Mouse (Mus musculus) heart, postnatal 0 days (tissue): ENCODE measurements around the gene Krt18. TPM values are rescaled to one million over a fixed set of nuclear protein-coding genes. Genes with fewer than 3 reads are reported as not detected.

Source experiments
- ATAC-seq: fragments of 200-750 bp; cut with Nextera tagmentation; 2 replicates; pipeline ENCODE4 v1.8.0; 2017; ENCODE audit warnings: low read depth, moderate number of reproducible peaks, moderate library complexity; ENCODE audit not compliant: insufficient read depth
- DNase-seq: peaks from one replicate; pipeline ENCODE4 v3.0.0-alpha.2; 2016; ENCODE audit warnings: low spot score
- H3K27ac ChIP-seq: fragments of 300-500 bp; sonication (generic); 2 replicates; pipeline ENCODE4 v1.5.1; 2014; ENCODE audit warnings: low read depth, mild to moderate bottlenecking
- H3K27me3 ChIP-seq: fragments of 300-500 bp; sonication (generic); 2 replicates; pipeline ENCODE4 v1.6.1; 2014; ENCODE audit warnings: low read length, mixed read lengths; ENCODE audit not compliant: control insufficient read depth, insufficient read depth
- H3K36me3 ChIP-seq: fragments of 300-500 bp; sonication (generic); replicated peaks from 2 replicates; pipeline ENCODE4 v1.6.1; 2014; ENCODE audit warnings: low read length, mixed read lengths; ENCODE audit not compliant: control insufficient read depth, insufficient read depth
- H3K4me1 ChIP-seq: fragments of 300-500 bp; sonication (generic); 2 replicates; pipeline ENCODE4 v1.6.1; 2014; ENCODE audit warnings: antibody characterized with exemption; ENCODE audit not compliant: control insufficient read depth, insufficient read depth
- H3K4me2 ChIP-seq: fragments of 300-500 bp; sonication (generic); 2 replicates; pipeline ENCODE4 v1.6.1; 2014; ENCODE audit warnings: low read depth, mild to moderate bottlenecking, low read length, moderate library complexity
- H3K4me3 ChIP-seq: fragments of 300-500 bp; sonication (generic); 2 replicates; pipeline ENCODE4 v1.5.1; 2014; ENCODE audit warnings: low read depth, low read length
- H3K9ac ChIP-seq: fragments of 300-500 bp; sonication (generic); replicated peaks from 2 replicates; pipeline ENCODE4 v1.6.1; 2014; ENCODE audit warnings: low read depth, low read length, mixed read lengths
- H3K9me3 ChIP-seq: fragments of 300-500 bp; sonication (generic); replicated peaks from 2 replicates; pipeline ENCODE4 v1.6.1; 2016; ENCODE audit warnings: low read length; ENCODE audit not compliant: control insufficient read depth
- CTCF ChIP-seq: IDR thresholded peaks from 2 replicates; pipeline ENCODE4 v1.5.1; 2016; ENCODE audit warnings: antibody characterized with exemption, control low read depth, low read depth
- EP300 ChIP-seq: IDR thresholded peaks from 2 replicates; pipeline ENCODE4 v1.6.1; 2016; ENCODE audit warnings: antibody characterized with exemption, low read depth
- WGBS: fragments of 180-500 bp; shearing (Covaris S2); extraction: QIAGEN DNeasy Blood & Tissue Kit; methylation state at CpG from one replicate; pipeline ENCODE4 v1.1.7; 2014; 5-methylcytosine and 5-hydroxymethylcytosine counted together
- polyA plus RNA-seq: library from polyadenylated mRNA; unstranded; fragments of >200 nt; fragmentation: Nextera tagmentation; extraction: Ambion mirVana; gene quantifications from 2 replicates; pipeline ENCODE4 v1.2.1, GENCODE M21; 2015
- total RNA-seq: library from RNA; depleted of rRNA; stranded (reverse); fragments of >200 nt; gene quantifications from 2 replicates; pipeline ENCODE4 v1.2.3, GENCODE M21; 2014; ENCODE audit warnings: low replicate concordance

Gene Krt18
- total and polyA plus RNA-seq, 2 experiments from 2014 or later, result 15.3 to 75.9 TPM

DNA sequence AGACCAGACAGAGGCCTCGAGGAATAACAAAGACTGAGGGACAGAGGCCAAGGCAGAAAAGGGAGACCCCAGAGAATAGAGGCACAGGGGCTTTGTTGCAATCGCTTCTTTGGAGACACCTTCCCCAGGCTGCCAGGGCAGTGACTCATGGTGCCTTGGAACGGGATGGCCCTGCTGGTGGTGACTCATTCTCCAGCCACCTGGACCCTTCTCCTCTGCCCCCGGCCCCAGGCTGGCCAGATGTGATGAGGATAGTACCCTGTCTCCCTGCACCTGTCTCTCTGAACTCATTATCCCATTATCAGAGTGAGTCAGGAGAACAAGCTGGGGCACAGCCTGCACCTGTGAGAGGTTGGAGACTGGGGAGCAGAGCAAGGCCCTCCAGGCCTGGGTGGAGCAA lies 22.7 kb upstream of the Krt18 start:
- no peak for ATAC-seq
- DNase-seq, result no peak
- Histone ChIP-seq H3K27ac (no peak overlapping the region), H3K9me3 (no peaks in the 10 kb centered on the region), H3K27me3 (peaks cover 38% of the 10 kb centered on the region; the same call in 1 of the 2 replicates), H3K4me2 (no peak overlapping the region), H3K4me3 (no peak overlapping the region), H3K4me1 (peaks cover 4% of the 10 kb centered on the region), H3K36me3 (no peaks in the 10 kb centered on the region), H3K9ac (no peak overlapping the region)
- TF ChIP-seq CTCF, result no peak
- no peak for TF ChIP-seq EP300
- 58% methylated on average over 4 of the region's 4 CpGs for WGBS

- WGBS, result 44% methylated on average over 11 of the region's 11 CpGs
- Histone ChIP-seq H3K4me3 (no peak overlapping the region), H3K9me3 (no peaks in the 10 kb centered on the region), H3K4me1 (peaks cover 4% of the 10 kb centered on the region), H3K27me3 (peaks cover 38% of the 10 kb centered on the region; the same call in 1 of the 2 replicates), H3K27ac (no peak overlapping the region), H3K9ac (no peak overlapping the region), H3K4me2 (no peak overlapping the region), H3K36me3 (no peaks in the 10 kb centered on the region)
- ATAC-seq (no peak), DNase-seq (no peak)
- TF ChIP-seq CTCF (no peak), EP300 (no peak)
These were observed 21.7 kb upstream of the Krt18 start for GRCm38 (mm10) chr15:102006317-102006716.

GRCm38 (mm10) chr15:102007097-102008069 lies 20.6 kb upstream of the Krt18 start:
- ATAC-seq (no peak), DNase-seq (no peak)
- Histone ChIP-seq H3K4me2 (no peak overlapping the region), H3K36me3 (no peaks in the 10 kb centered on the region), H3K27me3 (peaks cover 31% of the 10 kb centered on the region; the same call in 1 of the 2 replicates), H3K4me3 (no peak overlapping the region), H3K9ac (no peak overlapping the region), H3K9me3 (no peaks in the 10 kb centered on the region), H3K27ac (no peak overlapping the region), H3K4me1 (peaks cover 4% of the 10 kb centered on the region)
- WGBS, result 72% methylated on average over 12 of the region's 12 CpGs
- no peak for TF ChIP-seq CTCF
- TF ChIP-seq EP300, result no peak

DNA sequence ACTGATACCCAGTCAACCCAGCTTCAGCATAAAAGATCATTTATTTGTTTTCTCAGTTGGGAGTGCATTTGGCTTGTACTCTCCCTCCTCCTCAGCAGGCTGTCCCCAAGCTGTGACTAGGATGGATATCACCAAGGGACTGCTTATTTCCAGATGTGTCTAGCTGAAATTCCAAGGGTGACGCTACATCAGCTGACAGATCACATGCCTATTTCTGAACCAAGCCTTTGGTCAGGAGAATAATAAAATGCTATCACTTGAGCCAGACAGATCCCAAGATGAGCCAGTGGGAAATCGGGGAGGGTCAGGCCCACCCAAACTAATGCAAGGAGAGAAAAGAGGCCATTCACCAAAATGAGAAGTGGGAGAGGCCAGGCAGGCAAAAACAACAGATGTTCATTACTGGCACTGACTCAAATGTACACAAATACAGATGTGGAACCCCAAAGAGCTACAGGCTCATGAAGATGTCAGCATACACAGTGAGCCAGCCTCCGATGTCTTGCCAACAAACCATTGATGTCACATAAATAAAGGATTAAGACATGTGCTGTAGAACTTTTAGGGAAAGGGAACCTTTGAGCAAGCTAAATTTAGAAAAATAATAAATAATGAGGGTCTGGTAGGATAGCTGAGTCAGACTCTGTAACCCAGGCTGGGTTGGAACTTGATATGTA lies 17.3 kb upstream of the Krt18 start:
- Histone ChIP-seq H3K36me3 (no peaks in the 10 kb centered on the region), H3K9ac (no peak overlapping the region), H3K4me2 (no peak overlapping the region), H3K9me3 (no peaks in the 10 kb centered on the region), H3K4me3 (no peak overlapping the region), H3K27ac (no peak overlapping the region), H3K4me1 (no peaks in the 10 kb centered on the region), H3K27me3 (0 out of 2 replicates have a peak, but pooled peaks cover 8% of the 10 kb centered on the region)
- DNase-seq (no peak), ATAC-seq (no peak)
- TF ChIP-seq EP300 (no peak), CTCF (no peak)
- WGBS, result 69% methylated on average over 3 of the region's 3 CpGs

GRCm38 (mm10) chr15:102012260-102012765 lies 15.7 kb upstream of the Krt18 start:
- ATAC-seq, result no peak
- no peak overlapping the region for H3K27ac ChIP-seq
- TF ChIP-seq CTCF (no peak), EP300 (no peak)

More at GRCm38 (mm10) chr15:102012260-102012765, 15.7 kb upstream of the Krt18 start:
- H3K4me3 ChIP-seq, result no peak overlapping the region
- no peak for DNase-seq
- no peak overlapping the region for H3K4me2 ChIP-seq
- H3K9me3 ChIP-seq, result no peaks in the 10 kb centered on the region
- H3K4me1 ChIP-seq, result peaks cover 6% of the 10 kb centered on the region; the same call in 1 of the 2 replicates
- no peaks in the 10 kb centered on the region for H3K27me3 ChIP-seq
- no peak overlapping the region for H3K9ac ChIP-seq
- 67% methylated on average over 4 of the region's 4 CpGs for WGBS
- H3K36me3 ChIP-seq, result no peaks in the 10 kb centered on the region
